Comparison of ENCODE assay signal across 11 mouse cellular contexts in the genomic region with DNA sequence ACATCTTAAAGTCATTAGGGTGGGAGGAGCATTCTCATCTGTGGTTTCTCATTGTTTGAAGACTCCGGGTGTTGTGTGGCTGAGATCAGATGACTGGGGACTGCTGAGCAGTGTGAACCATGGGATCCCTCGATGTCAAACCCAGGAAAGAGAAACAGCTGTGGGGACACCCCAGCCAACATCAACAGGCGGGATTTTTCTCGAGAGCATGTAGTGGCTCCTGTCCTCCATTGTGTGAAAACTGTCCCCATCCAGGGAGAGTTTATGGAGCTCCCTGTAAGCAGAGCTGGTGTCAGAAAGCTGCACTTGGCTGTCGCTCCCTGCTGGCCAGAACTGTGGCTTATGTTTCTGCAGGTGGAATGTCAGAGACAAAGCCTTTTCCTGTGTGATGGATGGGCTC.
DNase-seq lines count a peak whose midpoint lies in the region; ATAC-seq and TF ChIP-seq lines count a peak whose summit lies in the region.
"Had no signal": no experiment of that assay in that cellular context is flagged by ENCODE, and none has a peak within 500 bp of the region (broad histone marks: within the 10 kb centered on the region; RNA-seq: fewer than 3 reads in every experiment).

No protein-coding gene starts in this region.

- 6% methylated on average over 5 of the region's 5 CpGs for WGBS in forebrain, embryonic 10.5 days
- 9% methylated on average over 5 of the region's 5 CpGs for WGBS in forebrain, embryonic 16.5 days
- WGBS in lung, embryonic 15.5 days = 21% methylated on average over 5 of the region's 5 CpGs
- 25% methylated on average over 5 of the region's 5 CpGs for WGBS in heart, postnatal 0 days
- 31% methylated on average over 5 of the region's 5 CpGs for WGBS in cerebellum, adult 2 months

- peaks cover 89% of the 10 kb centered on the region for H3K27me3 ChIP-seq in forebrain, embryonic 10.5 days (ENCODE audit: poor library complexity, severe bottlenecking)
- H3K27me3 ChIP-seq in forebrain, embryonic 16.5 days (replicated peaks; ENCODE audit: control insufficient read depth, insufficient read depth, low read length) = 0 out of 2 replicates have a peak, but pooled peaks cover 9% of the 10 kb centered on the region
- H3K27me3 ChIP-seq in lung, embryonic 15.5 days = peaks cover 2% of the 10 kb centered on the region; the same call in 1 of the 2 replicates
- no peaks in the 10 kb centered on the region for H3K27me3 ChIP-seq in heart, postnatal 0 days (ENCODE audit: control insufficient read depth, insufficient read depth, low read length)
- peaks cover 1% of the 10 kb centered on the region; the same call in 1 of the 2 replicates for H3K27me3 ChIP-seq in cerebellum, adult 2 months (ENCODE audit: control insufficient read depth, insufficient read depth, low read length)

- H3K27ac ChIP-seq in forebrain, embryonic 10.5 days = peak overlapping the region; percentile 72
- no peak overlapping the region for H3K27ac ChIP-seq in forebrain, embryonic 16.5 days (ENCODE audit: low read length)
- H3K27ac ChIP-seq in lung, embryonic 15.5 days = no peak overlapping the region
- H3K27ac ChIP-seq in heart, postnatal 0 days (ENCODE audit: low read depth) = no peak overlapping the region
- H3K27ac ChIP-seq in cerebellum, adult 2 months (ENCODE audit: insufficient read depth, low read length) = no peak overlapping the region
- H3K27ac ChIP-seq: liver, embryonic 13.5 days had no signal

- H3K9me3 ChIP-seq in forebrain, embryonic 10.5 days = peaks cover 11% of the 10 kb centered on the region
- H3K9me3 ChIP-seq in forebrain, embryonic 16.5 days (ENCODE audit: control insufficient read depth, low read length) = no peaks in the 10 kb centered on the region; the same call in 1 of the 2 replicates
- H3K9me3 ChIP-seq in lung, embryonic 15.5 days = no peaks in the 10 kb centered on the region
- no peaks in the 10 kb centered on the region for H3K9me3 ChIP-seq in heart, postnatal 0 days (replicated peaks; ENCODE audit: control insufficient read depth, low read length)

- DNase-seq in forebrain, embryonic 10.5 days (ENCODE audit: extremely low spot score, low spot score) = no peak
- DNase-seq in lung, adult 18-20 months = no peak
- DNase-seq in heart, postnatal 0 days (ENCODE audit: low spot score) = no peak
- DNase-seq in skeletal muscle tissue, adult 2 months (ENCODE audit: low read depth, low spot score) = peak; percentile 10
- no peak for DNase-seq in cerebellum, adult 2 months
- DNase-seq in thymus, postnatal 36 days = no peak
- DNase-seq: B cell, adult 2 months; liver, embryonic 13.5 days; thymus, postnatal 14 days had no signal

- H3K36me3 ChIP-seq in forebrain, embryonic 10.5 days (replicated peaks) = no peaks in the 10 kb centered on the region
- H3K36me3 ChIP-seq in forebrain, embryonic 16.5 days (ENCODE audit: control insufficient read depth, insufficient read depth) = no peaks in the 10 kb centered on the region
- no peaks in the 10 kb centered on the region for H3K36me3 ChIP-seq in lung, embryonic 15.5 days
- no peaks in the 10 kb centered on the region for H3K36me3 ChIP-seq in heart, postnatal 0 days (replicated peaks; ENCODE audit: control insufficient read depth, insufficient read depth, low read length)
- H3K36me3 ChIP-seq: liver, embryonic 13.5 days had no signal

- H3K4me3 ChIP-seq in forebrain, embryonic 10.5 days = peak overlapping the region; percentile 6; the same call in 1 of the 2 replicates
- no peak overlapping the region for H3K4me3 ChIP-seq in forebrain, embryonic 16.5 days (replicated peaks; ENCODE audit: low read length)
- no peak overlapping the region for H3K4me3 ChIP-seq in lung, embryonic 15.5 days
- H3K4me3 ChIP-seq in heart, postnatal 0 days (ENCODE audit: low read depth, low read length) = no peak overlapping the region
- H3K4me3 ChIP-seq in cerebellum, adult 2 months (replicated peaks; ENCODE audit: insufficient read depth, low read depth, low read length) = no peak overlapping the region
- H3K4me3 ChIP-seq: liver, embryonic 13.5 days had no signal

- H3K4me2 ChIP-seq in forebrain, embryonic 16.5 days (ENCODE audit: low read length) = no peak overlapping the region
- no peak overlapping the region for H3K4me2 ChIP-seq in lung, embryonic 15.5 days
- H3K4me2 ChIP-seq in heart, postnatal 0 days (ENCODE audit: low read depth, low read length) = no peak overlapping the region
- H3K4me2 ChIP-seq: liver, embryonic 13.5 days had no signal

- peak; percentile 49 for TF ChIP-seq CTCF in heart, postnatal 0 days (IDR thresholded peaks at IDR 0.05; ENCODE audit: low read depth)
- no peak for TF ChIP-seq CTCF in cerebellum, adult 2 months (IDR thresholded peaks at IDR 0.05; ENCODE audit: borderline replicate concordance, insufficient read depth, low read depth, low read length)

- H3K9ac ChIP-seq in forebrain, embryonic 16.5 days (replicated peaks; ENCODE audit: low read depth, low read length) = no peak overlapping the region
- no peak overlapping the region for H3K9ac ChIP-seq in lung, embryonic 15.5 days
- H3K9ac ChIP-seq in heart, postnatal 0 days (replicated peaks; ENCODE audit: low read depth, low read length) = no peak overlapping the region
- H3K9ac ChIP-seq: liver, embryonic 13.5 days had no signal

- no peak for TF ChIP-seq POLR2A in cerebellum, adult 2 months (IDR thresholded peaks at IDR 0.05; ENCODE audit: borderline replicate concordance, insufficient read depth, low read length)

- TF ChIP-seq EP300 in heart, postnatal 0 days (IDR thresholded peaks at IDR 0.05; ENCODE audit: low read depth) = no peak

- no peak for ATAC-seq in forebrain, embryonic 16.5 days
- peak; percentile 76; the same call in 1 of the 2 replicates for ATAC-seq in lung, embryonic 15.5 days (ENCODE audit: borderline replicate concordance, extremely low read depth, low FRiP score, low TSS enrichment)
- no peak for ATAC-seq in heart, postnatal 0 days (ENCODE audit: insufficient read depth, low read depth)

- peaks cover 55% of the 10 kb centered on the region for H3K4me1 ChIP-seq in forebrain, embryonic 10.5 days
- peaks cover 26% of the 10 kb centered on the region for H3K4me1 ChIP-seq in forebrain, embryonic 16.5 days (replicated peaks; ENCODE audit: control insufficient read depth, insufficient read depth, low read length)
- H3K4me1 ChIP-seq in lung, embryonic 15.5 days = peaks cover 32% of the 10 kb centered on the region
- no peaks in the 10 kb centered on the region; the same call in 1 of the 2 replicates for H3K4me1 ChIP-seq in heart, postnatal 0 days (ENCODE audit: control insufficient read depth, insufficient read depth)
- no peaks in the 10 kb centered on the region for H3K4me1 ChIP-seq in cerebellum, adult 2 months (ENCODE audit: control insufficient read depth, insufficient read depth, low read length)
